Mouse (Mus musculus) left cerebral cortex, postnatal 14 days (tissue): ENCODE results near the gene 6030468B19Rik. TPM values are rescaled to one million over a fixed set of nuclear protein-coding genes. Genes with fewer than 3 reads are reported as not detected.

Experiments used
- DNase-seq, 2 experiments: peaks; one replicate each; pipeline ENCODE4 v3.0.0; 2021 to 2022; ENCODE audit warnings: low spot score in 2 of 2, mixed read lengths in 1 of 2
- intact Hi-C: fragments of 180-260 bp; cut with DNase I; formaldehyde crosslinking; loops from one replicate; pipeline ENCODE4 v1.15.1; 2025
- long read RNA-seq, 2 experiments: library from polyadenylated mRNA; stranded (forward); transcript quantifications; one replicate each; pipeline ENCODE4 v2.0.0; 2021
- total RNA-seq, 2 experiments: library from RNA; stranded (reverse); gene quantifications; 2 replicates each; pipeline ENCODE4 v1.2.3; 2021

6030468B19Rik gene
- not detected for total RNA-seq
- long read RNA-seq, experiment 1 = 0 reads
- long read RNA-seq, experiment 2, partial matches to known transcripts = 0 of 1 reads
- long read RNA-seq, experiment 2, other reads (novel, unspliced or antisense) = 1 of 1 reads

GRCm38 (mm10) chr11:117797511-117798159 lies at the start of gene 6030468B19Rik:
Gene 6030468B19Rik, plus strand, starts transcription at chr11:117797660.
- DNase-seq = no peak
- intact Hi-C loops = no loop called here

- intact Hi-C loops = no loop called here
- no peak for DNase-seq
Measured at GRCm38 (mm10) chr11:117748628-117749027, 48.8 kb upstream of the 6030468B19Rik start.

- DNase-seq = peak in 1 of 2 experiments; percentile 45
- intact Hi-C loops = no loop called here
Measured at GRCm38 (mm10) chr11:117749414-117749813, 48.0 kb upstream of the 6030468B19Rik start.

- DNase-seq = no peak
- intact Hi-C loops = loop anchor here (5.0 kb wide), 1 partner anchor 71 kb away; no protein-coding TSS in a partner anchor
Measured at GRCm38 (mm10) chr11:117751544-117751943, 45.9 kb upstream of the 6030468B19Rik start.

GRCm38 (mm10) chr11:117755891-117756290 lies 41.6 kb upstream of the 6030468B19Rik start:
- no peak for DNase-seq
- intact Hi-C loops = no loop called here

- no peak for DNase-seq
- intact Hi-C loops = no loop called here
Measured at GRCm38 (mm10) chr11:117759267-117759666, 38.2 kb upstream of the 6030468B19Rik start.

GRCm38 (mm10) chr11:117760374-117761119 lies 36.9 kb upstream of the 6030468B19Rik start:
- DNase-seq = no peak
- intact Hi-C loops = no loop called here

- DNase-seq = no peak
Measured at GRCm38 (mm10) chr11:117761801-117762200, 35.7 kb upstream of the 6030468B19Rik start.

GRCm38 (mm10) chr11:117762246-117762645 lies 35.2 kb upstream of the 6030468B19Rik start:
- intact Hi-C loops = no loop called here
- no peak for DNase-seq

More at GRCm38 (mm10) chr11:117761801-117762200, 35.7 kb upstream of the 6030468B19Rik start:
- intact Hi-C loops = no loop called here

GRCm38 (mm10) chr11:117764319-117764718 lies 33.1 kb upstream of the 6030468B19Rik start:
- intact Hi-C loops = no loop called here
- DNase-seq = no peak

GRCm38 (mm10) chr11:117765361-117765760 lies 32.1 kb upstream of the 6030468B19Rik start:
- no peak for DNase-seq
- intact Hi-C loops = no loop called here

GRCm38 (mm10) chr11:117766275-117766674 lies 31.2 kb upstream of the 6030468B19Rik start:
- intact Hi-C loops = no loop called here
- no peak for DNase-seq

GRCm38 (mm10) chr11:117768725-117769682 lies 28.5 kb upstream of the 6030468B19Rik start:
- DNase-seq = no peak
- intact Hi-C loops = no loop called here

GRCm38 (mm10) chr11:117769683-117770047 lies 27.8 kb upstream of the 6030468B19Rik start:
- no peak for DNase-seq
- intact Hi-C loops = no loop called here

- intact Hi-C loops = no loop called here
- no peak for DNase-seq
Measured at GRCm38 (mm10) chr11:117770407-117770806, 27.1 kb upstream of the 6030468B19Rik start.

- intact Hi-C loops = no loop called here
- no peak for DNase-seq
Measured at GRCm38 (mm10) chr11:117772352-117772751, 25.1 kb upstream of the 6030468B19Rik start.

GRCm38 (mm10) chr11:117774925-117775324 lies 22.5 kb upstream of the 6030468B19Rik start:
- no peak for DNase-seq
- intact Hi-C loops = no loop called here

GRCm38 (mm10) chr11:117775540-117775939 lies 21.9 kb upstream of the 6030468B19Rik start:
- intact Hi-C loops = no loop called here
- no peak for DNase-seq

GRCm38 (mm10) chr11:117776085-117776792 lies 21.2 kb upstream of the 6030468B19Rik start:
- no peak for DNase-seq
- intact Hi-C loops = no loop called here
